Mouse (Mus musculus) megakaryocyte, embryonic 14.5 days (primary cell): ENCODE results near the gene Itga9. TPM values are rescaled to one million over a fixed set of nuclear protein-coding genes. Genes with fewer than 3 reads are reported as not detected.
A peak's percentile ranks its signal among the peaks of the same experiment; 100 is the strongest.

Experiments
- H3K27me3 ChIP-seq: replicated peaks from 2 replicates; pipeline ENCODE3; 2012; ENCODE audit warnings: inconsistent platforms
- H3K36me3 ChIP-seq: replicated peaks from 2 replicates; pipeline ENCODE3; 2012; ENCODE audit warnings: low read length, inconsistent platforms, mixed read lengths
- H3K4me1 ChIP-seq: 2 replicates; pipeline ENCODE4 v1.6.1; 2012; ENCODE audit warnings: inconsistent platforms
- H3K4me3 ChIP-seq: replicated peaks from 2 replicates; pipeline ENCODE3; 2012; ENCODE audit warnings: moderate library complexity, mild to moderate bottlenecking, inconsistent platforms
- H3K9me3 ChIP-seq: 2 replicates; pipeline ENCODE4 v1.6.1; 2012; ENCODE audit warnings: inconsistent platforms
- FLI1 ChIP-seq: IDR thresholded peaks from 2 replicates; pipeline ENCODE4 v1.6.1; 2012; ENCODE audit warnings: low read length, inconsistent platforms, mixed read lengths
- GATA1 ChIP-seq: IDR thresholded peaks from 3 replicates; pipeline ENCODE4 v1.6.1; 2012; ENCODE audit warnings: mixed read lengths, low read length, inconsistent platforms, borderline replicate concordance
- polyA plus RNA-seq: library from polyadenylated mRNA; stranded (reverse); fragments of >175 nt; gene quantifications from 2 replicates; pipeline ENCODE4 v1.2.3, GENCODE M21; 2012; ENCODE audit warnings: low replicate concordance; ENCODE audit not compliant: insufficient read depth

The Itga9 gene
- polyA plus RNA-seq, 1 experiment = 0.30 TPM

DNA sequence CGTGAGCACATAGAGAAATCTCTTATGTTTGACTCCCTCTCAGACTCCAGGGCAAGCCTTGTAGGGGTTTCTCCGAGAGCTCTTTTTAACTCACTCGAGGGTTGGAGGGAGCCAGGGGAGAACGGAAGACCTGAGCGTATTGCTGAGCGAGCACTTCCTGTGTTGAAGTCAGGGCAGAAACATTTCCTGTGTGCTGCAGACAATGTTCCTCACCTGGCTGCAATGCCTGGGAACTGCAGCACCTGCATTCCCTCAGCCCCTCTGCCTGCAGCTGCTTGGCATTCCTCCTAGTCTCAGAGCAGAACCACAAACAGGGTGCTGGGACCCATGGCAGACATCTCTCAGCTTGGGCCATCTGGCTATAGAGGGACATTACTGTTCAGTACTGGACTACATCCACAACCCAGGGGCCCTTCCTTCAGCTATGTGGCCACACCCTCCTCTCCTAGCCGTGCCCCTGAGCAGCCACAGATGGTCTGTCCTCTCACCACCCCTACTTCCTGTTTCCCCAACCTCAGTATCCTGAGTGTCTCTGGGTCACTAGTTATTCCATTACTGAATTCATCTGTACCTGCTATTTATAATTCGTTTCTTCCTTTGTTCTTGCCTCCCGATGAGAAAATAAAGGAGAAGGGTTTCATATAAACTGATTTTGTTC is 109.6 kb downstream of the Itga9 start:
- Histone ChIP-seq H3K9me3 (peaks cover 14% of the 10 kb centered on the region), H3K36me3 (no peaks in the 10 kb centered on the region), H3K27me3 (peaks cover 21% of the 10 kb centered on the region), H3K4me1 (peaks cover 16% of the 10 kb centered on the region), H3K4me3 (peak overlapping the region; percentile 74)
- TF ChIP-seq FLI1 (no peak), GATA1 (no peak)

DNA sequence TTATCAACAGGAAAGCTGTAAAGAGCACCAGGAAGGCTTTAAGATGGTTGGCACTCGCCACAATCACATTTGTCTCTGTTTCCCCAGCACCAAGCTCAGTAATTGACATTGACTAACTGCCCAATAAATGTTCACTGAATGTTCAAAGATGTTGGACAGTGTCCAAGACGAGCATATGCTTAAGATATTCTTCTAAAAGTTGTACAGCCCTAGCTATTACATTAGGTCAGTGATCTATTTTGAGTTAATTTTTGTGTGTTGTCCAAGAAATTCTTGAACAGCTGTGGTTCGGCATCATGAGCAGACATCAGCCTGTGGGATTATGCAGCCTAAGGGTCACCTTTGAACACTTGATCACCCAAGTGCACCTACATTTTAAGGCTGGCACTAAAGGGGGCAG is 110.9 kb downstream of the Itga9 start:
- TF ChIP-seq FLI1 = no peak
- TF ChIP-seq GATA1 = no peak
- Histone ChIP-seq H3K27me3 (peaks cover 14% of the 10 kb centered on the region), H3K36me3 (no peaks in the 10 kb centered on the region), H3K4me1 (peaks cover 16% of the 10 kb centered on the region), H3K4me3 (no peak overlapping the region), H3K9me3 (peaks cover 6% of the 10 kb centered on the region)

DNA sequence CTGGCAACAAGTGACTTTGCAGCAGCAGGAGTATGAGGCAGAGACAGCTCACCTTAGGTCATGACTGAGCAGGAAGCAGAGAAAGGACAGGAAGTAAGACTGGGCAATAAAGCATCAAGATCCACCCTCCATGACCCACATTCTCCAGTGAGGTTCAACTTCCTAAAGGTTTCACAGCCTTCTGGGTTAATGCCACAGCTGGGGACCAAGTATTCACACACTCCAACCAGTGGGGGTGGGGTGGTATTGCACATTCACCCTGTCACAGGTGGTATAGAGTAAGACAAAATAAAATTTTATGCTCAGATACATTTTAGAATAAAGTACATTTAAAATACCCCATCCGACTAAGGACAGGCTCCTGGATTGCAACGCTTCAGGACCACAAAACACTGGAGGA is 112.0 kb downstream of the Itga9 start:
- H3K4me3 ChIP-seq = no peak overlapping the region
- TF ChIP-seq GATA1 (no peak), FLI1 (no peak)
- no peaks in the 10 kb centered on the region for H3K36me3 ChIP-seq
- H3K9me3 ChIP-seq = peaks cover 6% of the 10 kb centered on the region
- peaks cover 8% of the 10 kb centered on the region for H3K27me3 ChIP-seq
- peaks cover 16% of the 10 kb centered on the region for H3K4me1 ChIP-seq

DNA sequence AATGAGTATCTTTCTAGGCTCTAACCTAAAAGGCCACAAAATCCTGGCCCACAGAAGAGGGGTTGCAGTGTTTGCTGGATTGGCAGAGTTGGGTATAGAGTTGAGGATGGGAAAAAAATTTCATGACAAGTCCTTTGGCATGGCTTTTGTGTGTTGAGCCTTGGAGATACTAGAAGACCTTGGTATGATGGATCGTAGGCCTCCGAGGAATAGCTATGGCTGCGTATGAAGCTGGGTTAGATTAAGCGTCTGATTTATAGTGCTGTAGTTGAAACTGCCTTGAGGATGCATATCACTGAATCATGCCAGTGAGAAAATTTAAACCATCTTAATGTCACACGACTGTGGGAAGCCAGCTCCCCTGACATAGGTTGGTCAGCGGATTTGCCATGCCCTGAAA is 114.6 kb downstream of the Itga9 start:
- TF ChIP-seq FLI1 (no peak), GATA1 (no peak)
- Histone ChIP-seq H3K9me3 (peaks cover 13% of the 10 kb centered on the region), H3K36me3 (no peaks in the 10 kb centered on the region), H3K4me1 (peaks cover 10% of the 10 kb centered on the region), H3K4me3 (no peak overlapping the region), H3K27me3 (no peaks in the 10 kb centered on the region)

DNA sequence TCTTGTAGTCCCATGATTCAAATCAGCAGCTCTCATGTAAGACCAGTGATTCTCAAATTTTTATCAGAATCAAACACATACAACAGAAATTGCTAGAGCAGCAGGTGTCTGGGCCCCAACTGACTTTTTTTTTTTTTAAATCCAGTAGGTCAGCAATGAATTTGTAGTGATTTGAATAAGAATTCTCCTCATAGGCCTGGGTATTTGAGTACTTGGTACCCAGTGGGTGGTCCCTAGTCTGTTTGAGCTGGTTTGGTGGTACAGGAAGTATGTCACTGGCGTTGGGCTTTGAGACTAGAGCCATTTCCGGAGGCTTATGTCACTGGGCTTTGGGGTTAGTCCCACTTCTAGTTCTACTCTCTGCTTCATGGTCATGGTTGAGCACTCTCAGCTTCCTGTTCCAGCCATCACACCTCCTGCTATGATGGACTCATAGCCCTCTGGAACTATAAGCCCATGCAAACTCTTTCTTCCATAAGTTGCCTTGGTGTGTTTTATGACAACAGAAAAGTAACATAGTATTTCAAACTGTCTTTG is 116.4 kb downstream of the Itga9 start:
- Histone ChIP-seq H3K27me3 (peaks cover 5% of the 10 kb centered on the region), H3K9me3 (peaks cover 7% of the 10 kb centered on the region), H3K36me3 (no peaks in the 10 kb centered on the region), H3K4me1 (no peaks in the 10 kb centered on the region), H3K4me3 (no peak overlapping the region)
- TF ChIP-seq FLI1 (no peak), GATA1 (no peak)

DNA sequence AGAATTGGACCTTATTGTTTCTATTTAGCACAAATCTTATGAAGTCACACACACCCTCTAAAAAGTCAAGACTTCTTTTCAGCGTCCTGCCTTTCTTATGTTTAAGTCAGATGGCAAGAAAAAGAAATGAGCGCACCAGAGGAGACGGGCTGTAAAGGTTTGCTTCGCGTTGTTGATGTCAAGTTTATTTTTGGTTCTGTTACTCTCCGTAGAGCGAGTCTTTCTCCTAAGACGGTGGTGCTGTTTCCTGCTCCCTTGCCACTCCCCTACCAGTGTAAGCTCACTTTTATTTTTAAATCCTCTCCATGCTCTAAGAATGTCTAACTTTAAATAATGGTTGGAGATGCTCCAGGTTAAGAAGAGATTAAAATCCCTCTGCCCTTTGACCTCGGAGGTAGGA is 118.6 kb downstream of the Itga9 start:
- Histone ChIP-seq H3K4me3 (no peak overlapping the region), H3K36me3 (no peaks in the 10 kb centered on the region), H3K9me3 (peaks cover 9% of the 10 kb centered on the region), H3K27me3 (peaks cover 8% of the 10 kb centered on the region), H3K4me1 (no peaks in the 10 kb centered on the region; the same call in 1 of the 2 replicates)
- TF ChIP-seq GATA1 = no peak
- no peak for TF ChIP-seq FLI1

DNA sequence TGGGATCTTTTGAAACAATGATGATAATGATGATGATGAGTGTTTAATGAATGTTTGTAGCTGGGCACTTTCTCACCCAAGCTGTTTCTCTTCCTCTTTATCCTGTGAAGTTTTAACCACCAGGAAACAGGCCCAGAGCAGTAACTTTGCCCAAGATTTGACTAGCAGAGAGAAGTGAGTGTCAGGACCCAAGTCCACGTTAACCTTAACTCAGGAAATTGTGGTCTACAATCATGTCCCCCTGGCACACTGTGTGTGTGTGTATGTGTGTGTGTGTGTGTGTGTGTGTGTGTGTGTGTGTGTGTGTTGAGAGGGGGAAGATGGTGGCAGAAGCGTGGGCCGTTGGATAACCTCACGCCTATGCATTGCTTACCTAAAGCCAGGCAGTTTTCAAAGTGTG is 120.1 kb downstream of the Itga9 start:
- H3K9me3 ChIP-seq = peaks cover 10% of the 10 kb centered on the region
- no peaks in the 10 kb centered on the region for H3K36me3 ChIP-seq
- H3K4me1 ChIP-seq = peaks cover 5% of the 10 kb centered on the region; the same call in 1 of the 2 replicates
- no peak overlapping the region for H3K4me3 ChIP-seq
- peaks cover 8% of the 10 kb centered on the region for H3K27me3 ChIP-seq
- TF ChIP-seq FLI1 = no peak
- no peak for TF ChIP-seq GATA1

DNA sequence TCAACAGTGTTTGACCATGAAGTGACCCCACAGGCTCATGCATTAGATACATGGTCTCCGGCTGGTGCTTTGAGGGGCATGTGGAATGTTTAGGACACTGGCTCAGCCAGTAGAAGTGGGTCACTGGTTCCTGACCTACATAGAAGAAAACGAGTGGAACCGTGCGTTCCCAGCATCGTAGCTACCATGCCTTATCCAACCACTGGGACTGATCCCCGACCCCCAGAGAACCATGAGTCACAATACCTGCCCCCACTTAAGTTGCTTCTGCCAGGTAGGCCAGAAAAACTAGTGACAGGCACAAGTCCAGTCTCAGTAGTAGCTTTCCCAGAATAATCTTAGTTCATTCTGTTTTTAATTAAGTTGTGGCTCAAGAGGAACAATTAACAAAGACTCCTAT is 121.8 kb downstream of the Itga9 start:
- no peak for TF ChIP-seq FLI1
- TF ChIP-seq GATA1 = no peak
- no peaks in the 10 kb centered on the region for H3K36me3 ChIP-seq
- peaks cover 16% of the 10 kb centered on the region for H3K27me3 ChIP-seq
- H3K4me1 ChIP-seq = peaks cover 5% of the 10 kb centered on the region; the same call in 1 of the 2 replicates
- H3K9me3 ChIP-seq = peaks cover 10% of the 10 kb centered on the region
- H3K4me3 ChIP-seq = no peak overlapping the region

DNA sequence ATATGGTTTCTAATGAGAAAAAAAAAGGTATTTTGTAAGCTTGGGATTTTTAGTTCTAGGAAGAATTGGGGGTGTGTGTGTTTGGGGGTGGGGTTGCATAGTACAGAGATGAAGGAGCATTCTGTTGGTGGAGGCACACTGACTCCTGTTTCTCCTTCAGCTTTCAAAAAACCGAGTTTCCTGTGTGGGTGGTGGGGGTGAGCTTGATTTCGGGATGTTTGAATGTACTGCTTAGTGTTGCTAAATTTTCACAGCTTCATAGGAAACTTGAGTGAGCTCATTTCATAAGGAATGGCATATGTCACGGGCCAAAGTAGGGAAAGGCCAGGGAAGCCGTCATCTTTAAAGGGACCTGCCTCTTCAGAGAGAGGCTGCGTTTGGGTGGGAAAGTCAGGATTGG is 122.5 kb downstream of the Itga9 start:
- Histone ChIP-seq H3K27me3 (peaks cover 16% of the 10 kb centered on the region), H3K4me3 (no peak overlapping the region), H3K36me3 (no peaks in the 10 kb centered on the region), H3K9me3 (peaks cover 9% of the 10 kb centered on the region), H3K4me1 (peaks cover 5% of the 10 kb centered on the region; the same call in 1 of the 2 replicates)
- TF ChIP-seq FLI1 (no peak), GATA1 (no peak)

DNA sequence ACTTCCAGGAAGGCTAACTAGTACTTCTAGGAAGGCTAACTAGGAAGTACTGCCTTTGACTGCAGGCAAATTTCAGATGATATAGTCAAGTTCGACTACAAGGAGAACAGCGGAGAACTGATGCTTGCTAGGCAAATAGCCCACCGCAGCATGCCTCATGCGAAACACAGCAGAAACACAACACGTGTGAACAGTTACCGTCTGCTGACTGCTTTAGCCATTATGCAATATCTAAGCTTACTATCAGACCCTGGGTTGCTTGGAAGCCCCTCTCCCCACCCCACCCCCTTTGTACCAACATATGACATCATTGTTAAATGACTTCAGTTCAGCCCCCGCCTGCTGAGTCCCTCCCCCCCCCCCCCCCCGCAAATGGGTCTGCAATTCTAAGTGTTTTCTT is 123.7 kb downstream of the Itga9 start:
- TF ChIP-seq FLI1 (no peak), GATA1 (no peak)
- H3K27me3 ChIP-seq = peaks cover 16% of the 10 kb centered on the region
- H3K4me1 ChIP-seq = peaks cover 5% of the 10 kb centered on the region; the same call in 1 of the 2 replicates
- H3K36me3 ChIP-seq = no peaks in the 10 kb centered on the region
- H3K9me3 ChIP-seq = peaks cover 3% of the 10 kb centered on the region; the same call in 1 of the 2 replicates
- no peak overlapping the region for H3K4me3 ChIP-seq
